Mouse (Mus musculus): Measurements from ENCODE around the gene Olfr479.
"Not testable (repeated sequence)": the region's sequence is repeated elsewhere in the genome, so short reads cannot be mapped to it uniquely, and the experiment has no call there.

Olfr479 gene

DNA sequence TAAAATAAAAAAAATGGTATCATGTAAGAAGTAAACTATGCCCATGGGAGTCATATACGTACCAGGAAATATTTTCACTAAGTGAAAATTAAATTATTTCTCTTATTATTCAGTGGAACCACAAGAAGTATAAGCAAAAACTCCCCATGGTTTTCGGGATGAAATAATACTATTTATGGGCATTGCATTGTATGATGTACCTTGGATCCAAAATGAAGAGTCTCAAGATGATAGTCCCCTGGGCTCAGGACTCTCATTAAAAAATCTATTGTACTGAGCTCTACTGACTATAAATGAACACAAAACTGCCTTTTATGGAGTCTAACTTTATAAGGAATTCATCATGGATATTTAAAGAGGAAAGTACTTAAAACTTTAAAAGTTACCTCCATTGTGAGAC, at the start of gene Olfr479:
Olfr479 (plus strand) TSS at position 301 of the 400 bp plus-strand sequence.
- no peak for DNase-seq (ENCODE audit: low spot score)

GRCm38 (mm10) chr7:108014256-108014655, 36.2 kb upstream of the Olfr479 start:
- not testable (repeated sequence) for DNase-seq (ENCODE audit: low spot score)

DNA sequence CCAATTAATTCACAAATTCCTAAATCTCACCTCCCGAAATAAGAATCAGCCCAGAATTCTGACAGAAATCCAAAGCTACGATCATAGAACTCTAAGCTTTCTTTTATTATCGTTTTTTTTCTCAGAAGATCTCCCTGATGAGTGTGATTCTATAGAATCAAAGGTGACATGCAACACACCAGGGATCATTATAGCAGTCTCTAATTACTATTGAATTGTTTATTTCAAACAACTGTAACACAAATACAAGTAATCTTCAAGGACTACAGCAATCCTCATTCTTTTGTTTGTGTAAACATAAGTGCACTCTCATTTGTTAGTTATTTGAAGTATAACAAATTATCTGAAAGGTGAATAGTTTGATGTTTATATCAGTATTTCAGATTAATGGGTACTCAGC, 16.6 kb upstream of the Olfr479 start, which contains the start of gene Olfr478:
Olfr478 (minus strand) TSS at position 101 of the 400 bp plus-strand sequence.
- DNase-seq (ENCODE audit: low spot score), result no peak

GRCm38 (mm10) chr7:108067246-108067645, 16.8 kb downstream of the Olfr479 start, which contains the start of gene Olfr480:
Gene Olfr480, minus strand, starts transcription at chr7:108067346.
- no peak for DNase-seq (ENCODE audit: low spot score)

GRCm38 (mm10) chr7:108079555-108079954, 29.1 kb downstream of the Olfr479 start, which contains the start of gene Olfr481:
Gene Olfr481, plus strand, starts transcription at chr7:108079855.
- no peak for DNase-seq (ENCODE audit: low spot score)

DNA sequence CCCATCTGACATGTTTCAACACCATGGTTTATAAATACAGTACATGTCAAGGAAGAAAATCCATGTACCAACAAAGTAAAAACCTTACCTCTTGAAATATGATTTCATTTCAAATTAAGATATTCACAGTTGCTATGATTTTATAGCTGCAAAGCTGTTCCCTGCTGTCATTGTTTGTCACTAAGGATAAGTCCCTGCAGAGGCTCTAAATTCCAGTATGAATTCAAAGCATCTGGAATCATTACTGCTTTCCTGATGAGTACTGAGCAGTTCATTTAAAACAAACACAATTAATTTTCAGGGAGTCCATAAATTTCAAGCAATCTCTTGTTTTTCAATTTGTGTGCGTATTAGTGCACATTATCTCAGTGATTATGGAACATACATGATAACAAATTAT, 47.0 kb downstream of the Olfr479 start, which contains the start of gene Olfr482:
Olfr482 (minus strand) TSS at position 101 of the 400 bp plus-strand sequence.
- no peak for DNase-seq (ENCODE audit: low spot score)

DNA sequence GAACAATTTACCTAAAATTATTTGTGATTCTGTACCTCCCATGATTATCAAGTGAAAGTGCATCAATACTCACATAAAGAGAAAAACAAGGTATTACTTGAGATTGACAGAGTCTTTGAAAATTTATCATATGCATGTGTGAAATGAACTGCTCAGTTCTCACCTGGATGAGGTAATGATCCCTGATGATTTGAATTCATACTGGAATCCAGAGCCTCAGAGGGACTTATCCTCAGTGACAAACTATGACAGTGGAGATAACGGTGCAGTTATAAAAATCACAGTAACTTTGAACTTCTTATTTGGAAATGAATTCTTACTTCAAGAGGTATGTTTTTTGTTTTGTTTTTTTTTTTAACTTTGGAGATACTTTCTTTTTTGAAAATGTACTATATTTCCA, 50.1 kb downstream of the Olfr479 start, which contains the start of gene Olfr483:
Olfr483 (plus strand) TSS at position 301 of the 400 bp plus-strand sequence.
- DNase-seq (ENCODE audit: low spot score), result no peak
